Mouse (Mus musculus): ENCODE measurements at regions not wholly inside any gene's neighbourhood (a gene's known extent, or its start where the extent isn't known, plus 50 kb on each side); places are given as distances from the start of the nearest gene placed in this dataset.

DNA sequence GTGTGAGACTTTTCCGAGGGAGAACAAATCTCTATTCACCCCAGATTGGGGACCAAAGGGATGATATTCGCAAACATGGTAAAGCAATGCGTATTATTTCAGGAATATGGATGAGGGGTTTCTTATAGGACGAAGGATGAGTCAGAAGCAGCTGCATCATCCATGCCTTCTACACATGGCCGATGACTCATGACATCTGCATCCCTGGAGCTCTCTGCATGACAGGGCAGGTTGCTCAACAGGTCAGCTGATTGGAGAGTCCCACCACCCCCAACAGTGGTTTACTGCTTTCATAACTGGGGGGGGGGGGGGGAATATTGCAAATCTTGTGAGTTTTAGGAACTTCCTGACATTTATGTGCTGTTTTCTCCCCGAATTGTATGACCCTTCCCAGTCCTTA lies 50.3 kb upstream of the Pias1 start:
- DNase-seq, result no peak

Measured in thymus, adult 18-20 months (tissue).